Mouse (Mus musculus) forebrain, embryonic 16.5 days (tissue): Measurements from ENCODE around the gene Gltpd2. TPM values are rescaled to one million over a fixed set of nuclear protein-coding genes. Genes with fewer than 3 reads are reported as not detected.

Source experiments
- ATAC-seq: fragments of 200-750 bp; cut with Nextera tagmentation; 2 replicates; pipeline ENCODE4 v1.8.0; 2017; ENCODE audit warnings: mild to moderate bottlenecking, moderate library complexity
- H3K27ac ChIP-seq: fragments of 300-500 bp; sonication (generic); 2 replicates; pipeline ENCODE4 v1.5.1; 2014; ENCODE audit warnings: low read length, control low read depth
- H3K27me3 ChIP-seq: fragments of 300-500 bp; sonication (generic); replicated peaks from 2 replicates; pipeline ENCODE4 v1.6.1; 2014; ENCODE audit warnings: low read length; ENCODE audit not compliant: control insufficient read depth, insufficient read depth
- H3K36me3 ChIP-seq: fragments of 300-500 bp; sonication (generic); 2 replicates; pipeline ENCODE4 v1.6.1; 2014; ENCODE audit not compliant: control insufficient read depth, insufficient read depth
- H3K4me1 ChIP-seq: fragments of 300-500 bp; sonication (generic); replicated peaks from 2 replicates; pipeline ENCODE4 v1.6.1; 2014; ENCODE audit warnings: low read length; ENCODE audit not compliant: control insufficient read depth, insufficient read depth
- H3K4me2 ChIP-seq: fragments of 300-500 bp; sonication (generic); 2 replicates; pipeline ENCODE4 v1.6.1; 2014; ENCODE audit warnings: mild to moderate bottlenecking, low read length, control low read depth
- H3K4me3 ChIP-seq: fragments of 300-500 bp; sonication (generic); replicated peaks from 2 replicates; pipeline ENCODE4 v1.5.1; 2014; ENCODE audit warnings: mild to moderate bottlenecking, low read length, control low read depth
- H3K9ac ChIP-seq: fragments of 300-500 bp; sonication (generic); replicated peaks from 2 replicates; pipeline ENCODE4 v1.6.1; 2014; ENCODE audit warnings: low read depth, low read length, control low read depth
- H3K9me3 ChIP-seq: fragments of 300-500 bp; sonication (generic); 2 replicates; pipeline ENCODE4 v1.6.1; 2016; ENCODE audit warnings: low read length; ENCODE audit not compliant: control insufficient read depth
- WGBS: fragments of 180-500 bp; shearing (Covaris S2); extraction: QIAGEN DNeasy Blood & Tissue Kit; methylation state at CpG from one replicate; pipeline ENCODE4 v1.1.7; 2014; 5-methylcytosine and 5-hydroxymethylcytosine counted together
- polyA plus RNA-seq: library from polyadenylated mRNA; unstranded; fragments of >200 nt; fragmentation: Nextera tagmentation; extraction: Ambion mirVana; gene quantifications from 2 replicates; pipeline ENCODE4 v1.2.1, GENCODE M21; 2015

Gltpd2 gene
- polyA plus RNA-seq, 1 experiment from 2014 or later, result 0.18 TPM

GRCm38 (mm10) chr11:70564276-70564873 lies 45.4 kb downstream of the Gltpd2 start:
- Histone ChIP-seq H3K4me1 (peaks cover 27% of the 10 kb centered on the region), H3K27me3 (no peaks in the 10 kb centered on the region), H3K27ac (no peak overlapping the region), H3K9me3 (no peaks in the 10 kb centered on the region), H3K4me2 (peak overlapping the region; percentile 94), H3K9ac (no peak overlapping the region; the same call in 1 of the 2 replicates), H3K36me3 (no peaks in the 10 kb centered on the region), H3K4me3 (peak overlapping the region; percentile 70)
- WGBS, result 32% methylated on average over 4 of the region's 4 CpGs
- no peak for ATAC-seq

- ATAC-seq, result no peak
- no peak overlapping the region for H3K4me3 ChIP-seq
- no peaks in the 10 kb centered on the region for H3K36me3 ChIP-seq
- no peaks in the 10 kb centered on the region for H3K27me3 ChIP-seq
- no peak overlapping the region for H3K27ac ChIP-seq
- no peak overlapping the region for H3K4me2 ChIP-seq
- peaks cover 27% of the 10 kb centered on the region for H3K4me1 ChIP-seq
- no peak overlapping the region for H3K9ac ChIP-seq
- WGBS, result 70% methylated on average over 7 of the region's 7 CpGs
- H3K9me3 ChIP-seq, result no peaks in the 10 kb centered on the region
Observed at GRCm38 (mm10) chr11:70566586-70566985, 47.6 kb downstream of the Gltpd2 start.

Other genes with a start within 250 kb of the Gltpd2 start
- gene Alox12e, start 196.6 kb upstream of the Gltpd2 start, polyA plus RNA-seq, result not detected in 2 replicates
- not detected in 2 replicates for gene Alox15, start 167.2 kb upstream of the Gltpd2 start, polyA plus RNA-seq
- 35.6 and 38.5 TPM in 2 replicates for gene Pelp1, start 109.2 kb upstream of the Gltpd2 start, polyA plus RNA-seq
- gene Arrb2, start 86.6 kb upstream of the Gltpd2 start, polyA plus RNA-seq, result 36.0 and 51.2 TPM in 2 replicates
- 39.8 and 46.0 TPM in 2 replicates for gene Med11, start 67.3 kb upstream of the Gltpd2 start, polyA plus RNA-seq
- gene Zmynd15, start 59.8 kb upstream of the Gltpd2 start, polyA plus RNA-seq, result 0.46 and 0.90 TPM in 2 replicates
- 1.7 and 2.0 TPM in 2 replicates for gene Cxcl16, start 59.2 kb upstream of the Gltpd2 start, polyA plus RNA-seq
- gene Tm4sf5, start 14.0 kb upstream of the Gltpd2 start, polyA plus RNA-seq, result 0.66 and 3.4 TPM in 2 replicates
- not detected in 2 replicates for gene Vmo1, start 4.6 kb upstream of the Gltpd2 start, polyA plus RNA-seq
- 713 and 749 TPM in 2 replicates for gene Psmb6, start 6.2 kb downstream of the Gltpd2 start, polyA plus RNA-seq
- not detected in 2 replicates for gene Gm40193, start 13.7 kb downstream of the Gltpd2 start, polyA plus RNA-seq
- gene Pld2, start 20.9 kb downstream of the Gltpd2 start, polyA plus RNA-seq, result 8.8 and 9.0 TPM in 2 replicates
- 13.8 and 17.5 TPM in 2 replicates for gene Mink1, start 43.7 kb downstream of the Gltpd2 start, polyA plus RNA-seq
- gene 4930544D05Rik, start 96.7 kb downstream of the Gltpd2 start, polyA plus RNA-seq, result not detected in 2 replicates
- gene Chrne, start 100.0 kb downstream of the Gltpd2 start, polyA plus RNA-seq, result 0.39 TPM in 1 of 2 replicates, not detected in the other
- gene Gp1ba, start 119.9 kb downstream of the Gltpd2 start, polyA plus RNA-seq, result 0.15 and 0.17 TPM in 2 replicates
- 133 and 135 TPM in 2 replicates for gene Rnf167, start 128.0 kb downstream of the Gltpd2 start, polyA plus RNA-seq
- 159 and 174 TPM in 2 replicates for gene Slc25a11, start 128.3 kb downstream of the Gltpd2 start, polyA plus RNA-seq
- gene Pfn1, start 135.4 kb downstream of the Gltpd2 start, polyA plus RNA-seq, result 642 and 656 TPM in 2 replicates
- 6.5 and 8.2 TPM in 2 replicates for gene Eno3, start 138.0 kb downstream of the Gltpd2 start, polyA plus RNA-seq
- 119 and 146 TPM in 2 replicates for gene Spag7, start 150.2 kb downstream of the Gltpd2 start, polyA plus RNA-seq
- gene Camta2, start 168.9 kb downstream of the Gltpd2 start, polyA plus RNA-seq, result 17.2 and 21.3 TPM in 2 replicates
- gene Inca1, start 181.0 kb downstream of the Gltpd2 start, polyA plus RNA-seq, result 0.61 and 1.3 TPM in 2 replicates
- 1.4 and 1.5 TPM in 2 replicates for gene Kif1c, start 181.4 kb downstream of the Gltpd2 start, polyA plus RNA-seq
- gene Zfp3, start 245.0 kb downstream of the Gltpd2 start, polyA plus RNA-seq, result 18.2 and 18.9 TPM in 2 replicates